Mouse (Mus musculus): ENCODE data around the gene Ogdhl. TPM values are rescaled to one million over a fixed set of nuclear protein-coding genes. Genes with fewer than 3 reads are reported as not detected.
A peak's percentile ranks its signal among the peaks of the same experiment; 100 is the strongest.
"Not testable (repeated sequence)": the region's sequence is repeated elsewhere in the genome, so short reads cannot be mapped to it uniquely, and the experiment has no call there.

Gene Ogdhl
- total RNA-seq (2021), result 10 to 100 TPM; 70.4 to 86.7 TPM
- long read RNA-seq, experiment 1, transcript Ogdhl-203 (24 exons, 3,723 nt), result major isoform, 10 of 20 reads
- long read RNA-seq, experiment 1, partial matches to known transcripts, result 6 of 20 reads
- long read RNA-seq, experiment 1, other reads (novel, unspliced or antisense), result 4 of 20 reads
- long read RNA-seq, experiment 2, partial matches to known transcripts, result 0 of 3 reads
- long read RNA-seq, experiment 2, other reads (novel, unspliced or antisense), result 2 of 3 reads

GRCm38 (mm10) chr14:32321732-32322685, at the start of gene Ogdhl:
Gene Ogdhl, plus strand, starts transcription at chr14:32322019.
- DNase-seq, result peak; percentile 55 to 67

DNA sequence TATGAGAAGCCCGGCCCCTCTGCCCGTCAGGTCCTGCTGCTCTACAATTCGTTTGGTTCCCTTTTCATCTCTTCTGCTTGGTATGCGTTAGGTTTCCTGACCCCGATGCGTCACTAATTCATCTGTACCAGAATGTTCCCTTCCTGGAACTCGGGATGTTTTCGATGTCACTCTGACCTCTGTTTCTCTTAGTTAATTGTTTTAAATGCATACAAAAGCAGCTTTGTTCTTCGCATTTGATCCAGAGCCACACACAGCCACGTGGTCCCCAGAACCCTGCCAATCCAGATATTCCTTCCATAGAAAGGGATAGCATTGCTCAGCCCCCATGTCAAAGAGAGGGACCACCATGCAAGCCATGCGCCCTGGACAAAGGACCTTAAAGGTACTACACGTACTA, 20.2 kb upstream of the Ogdhl start:
- no peak for DNase-seq

- DNase-seq, result no peak
Measured at GRCm38 (mm10) chr14:32302423-32302822, 19.4 kb upstream of the Ogdhl start.

DNA sequence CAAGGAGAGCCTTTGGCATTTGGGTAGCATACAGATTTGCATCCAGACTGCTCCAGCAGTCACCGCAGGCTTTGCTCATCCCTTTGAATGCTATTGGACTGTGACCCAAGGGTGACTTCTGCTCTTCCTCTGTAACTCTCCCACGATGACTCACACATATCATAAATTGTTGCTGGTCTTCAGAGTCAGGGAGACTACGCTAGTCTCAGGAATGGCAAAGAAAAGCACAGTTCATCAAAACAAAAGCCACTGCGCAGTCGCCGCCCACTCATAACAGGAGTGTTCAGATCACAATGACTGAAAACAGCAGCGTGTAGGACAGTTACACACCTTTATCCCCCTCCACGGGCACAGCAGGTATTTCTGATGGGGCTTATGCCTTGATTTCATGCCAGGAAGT, 16.9 kb upstream of the Ogdhl start:
- no peak for DNase-seq

DNA sequence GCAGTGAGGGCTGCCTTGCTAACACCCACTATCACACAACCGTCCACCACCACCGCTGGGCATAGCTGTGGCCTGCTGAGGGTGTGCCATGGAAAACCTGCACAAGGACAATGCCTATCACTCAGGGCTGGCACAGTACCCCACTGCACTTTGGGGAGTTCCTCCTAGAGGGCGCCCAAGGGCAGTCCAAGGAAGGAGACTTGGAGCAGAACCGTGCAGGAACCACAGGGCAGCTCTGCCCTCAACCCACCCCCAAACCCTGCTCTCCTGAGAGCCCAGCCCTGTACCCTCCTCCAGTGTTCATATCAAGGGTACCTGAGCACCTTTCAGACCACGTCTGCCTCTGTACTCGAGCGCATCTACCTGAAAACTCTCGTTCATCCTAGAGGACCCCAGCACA, 11.9 kb upstream of the Ogdhl start:
- DNase-seq, result peak; percentile 36 to 62

- no peak for DNase-seq
Measured at GRCm38 (mm10) chr14:32311381-32312035, 10.3 kb upstream of the Ogdhl start.

GRCm38 (mm10) chr14:32317822-32318221, 4.0 kb upstream of the Ogdhl start:
- no peak for DNase-seq

DNA sequence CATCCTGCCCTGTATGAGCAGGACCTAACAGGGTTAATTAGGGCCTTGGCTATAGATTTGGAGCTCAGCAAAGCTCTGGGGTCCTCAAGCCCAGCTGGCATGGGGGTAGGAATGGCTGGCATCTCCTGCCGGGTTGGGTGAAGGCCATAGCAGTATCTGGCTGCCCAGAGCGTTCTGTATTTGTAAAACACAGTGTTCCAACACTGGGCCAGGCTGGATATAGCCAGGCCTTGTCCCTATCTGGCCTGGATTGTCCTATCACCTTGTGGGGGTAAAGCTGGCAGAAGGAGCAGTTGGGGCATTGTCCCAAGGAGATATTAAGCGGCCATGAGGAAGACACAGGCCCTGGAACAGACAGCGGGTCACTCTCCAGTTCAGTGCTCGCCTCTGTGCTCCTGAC, 1.4 kb downstream of the Ogdhl start:
- DNase-seq, result peak; percentile 19 to 67

DNA sequence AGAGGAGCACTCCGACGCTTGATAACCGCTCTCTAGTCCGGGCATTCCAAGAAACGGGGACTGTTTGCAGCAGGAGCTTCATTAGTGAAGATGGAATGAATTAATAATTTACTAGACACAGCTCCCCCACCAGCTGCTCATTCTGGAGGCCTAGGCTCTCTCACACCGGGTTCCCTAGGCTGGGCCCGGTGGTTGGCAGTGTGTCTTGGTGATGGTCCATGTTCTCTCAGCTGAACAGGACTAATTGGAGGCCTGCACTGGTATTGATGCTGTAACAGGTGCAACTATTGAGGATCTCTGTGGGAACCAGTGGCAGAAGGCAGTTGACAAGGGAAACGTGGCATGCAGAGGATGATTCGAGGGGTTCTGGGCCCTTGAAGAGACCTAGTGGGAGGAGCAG, 5.5 kb downstream of the Ogdhl start:
- no peak for DNase-seq

- DNase-seq, result no peak
Measured at GRCm38 (mm10) chr14:32332515-32333445, 11.0 kb downstream of the Ogdhl start.

DNA sequence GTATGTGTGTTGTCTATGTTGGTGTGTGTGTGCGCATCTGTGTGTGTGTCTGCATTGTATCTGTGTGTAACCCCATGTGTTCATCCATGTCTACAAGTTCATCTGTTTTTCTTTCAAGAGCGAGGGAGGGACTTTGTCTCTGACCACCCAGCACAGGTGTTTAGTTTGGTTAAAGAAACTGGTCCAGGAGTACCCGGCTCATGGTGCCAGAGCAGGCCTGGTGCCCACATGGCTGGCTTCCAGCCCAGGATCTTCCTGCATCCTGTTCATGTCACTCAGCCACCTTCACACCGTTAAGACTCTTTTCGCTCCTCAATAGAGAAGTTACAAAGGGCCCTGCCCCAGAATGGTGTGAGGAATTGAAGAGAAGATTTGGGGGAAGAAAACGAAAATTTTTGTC, 14.2 kb downstream of the Ogdhl start:
- peak in 1 of 2 experiments; percentile 9 for DNase-seq

DNA sequence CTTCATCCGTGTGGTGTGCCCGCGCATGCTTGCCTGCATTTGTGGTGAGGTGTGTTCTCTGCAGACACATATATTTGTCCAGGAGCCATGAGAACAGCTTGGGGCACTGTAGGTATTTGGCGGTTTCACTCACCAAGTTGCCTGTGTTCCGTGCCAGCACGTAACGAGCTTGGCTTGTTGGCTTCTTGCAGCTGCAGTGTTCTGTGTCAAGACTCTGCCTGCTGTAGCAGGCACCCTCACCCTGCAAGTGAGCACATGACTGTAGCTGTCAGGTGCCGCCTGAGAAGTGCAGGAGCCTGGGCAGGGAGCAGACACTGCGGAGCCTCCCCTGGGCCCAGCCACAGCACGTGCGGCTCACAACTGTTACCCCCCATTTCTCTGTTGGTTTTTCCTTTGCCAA, 14.7 kb downstream of the Ogdhl start:
- peak; percentile 6 to 26 for DNase-seq

- DNase-seq, result no peak
Measured at GRCm38 (mm10) chr14:32341823-32342222, 20.0 kb downstream of the Ogdhl start.

- no peak for DNase-seq
Measured at GRCm38 (mm10) chr14:32344176-32344575, 22.4 kb downstream of the Ogdhl start.

- DNase-seq, result no peak
Measured at GRCm38 (mm10) chr14:32344694-32345093, 22.9 kb downstream of the Ogdhl start.

DNA sequence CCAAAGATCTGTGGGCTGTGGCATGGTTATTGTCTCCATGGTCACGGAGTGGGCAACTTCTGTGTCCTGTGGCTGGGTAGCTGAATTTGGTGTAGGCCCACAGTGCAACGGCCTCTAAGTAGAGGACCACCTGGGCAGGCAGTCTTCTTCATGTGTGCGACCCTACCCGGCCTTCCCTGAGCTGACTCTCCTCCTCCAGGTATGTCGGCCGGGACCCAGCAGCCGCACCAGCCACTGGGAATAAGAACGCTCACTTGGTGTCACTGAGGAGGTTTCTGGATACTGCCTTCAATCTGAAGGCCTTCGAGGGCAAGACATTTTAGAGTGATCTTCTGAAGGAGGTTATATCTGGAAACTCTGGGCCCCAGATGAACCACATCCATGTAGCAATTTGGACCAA, 25.5 kb downstream of the Ogdhl start:
- DNase-seq, result no peak

- DNase-seq, result not testable (repeated sequence)
Measured at GRCm38 (mm10) chr14:32351181-32351920, 29.5 kb downstream of the Ogdhl start.

GRCm38 (mm10) chr14:32364359-32364758, 42.5 kb downstream of the Ogdhl start:
- DNase-seq, result no peak

DNA sequence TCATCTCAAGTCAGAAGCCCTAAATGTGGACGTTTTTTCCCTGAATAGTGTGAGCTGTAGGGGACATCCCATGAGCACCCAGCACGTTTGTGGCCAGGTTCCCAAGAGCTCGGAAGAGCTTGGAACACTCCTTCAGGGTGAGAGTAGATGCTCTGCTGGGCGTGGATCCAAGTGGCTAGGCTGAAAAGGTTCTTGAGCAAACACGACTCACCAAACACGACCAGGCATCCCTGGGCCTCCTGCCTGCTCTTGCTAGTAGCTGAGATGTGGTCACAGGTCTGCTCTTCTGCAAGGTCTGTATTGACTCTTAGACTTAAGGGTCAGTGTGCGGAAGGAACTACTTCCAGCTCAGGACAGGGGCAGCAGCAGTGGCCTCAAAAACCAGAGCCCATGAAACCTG, 47.9 kb downstream of the Ogdhl start:
- no peak for DNase-seq

DNA sequence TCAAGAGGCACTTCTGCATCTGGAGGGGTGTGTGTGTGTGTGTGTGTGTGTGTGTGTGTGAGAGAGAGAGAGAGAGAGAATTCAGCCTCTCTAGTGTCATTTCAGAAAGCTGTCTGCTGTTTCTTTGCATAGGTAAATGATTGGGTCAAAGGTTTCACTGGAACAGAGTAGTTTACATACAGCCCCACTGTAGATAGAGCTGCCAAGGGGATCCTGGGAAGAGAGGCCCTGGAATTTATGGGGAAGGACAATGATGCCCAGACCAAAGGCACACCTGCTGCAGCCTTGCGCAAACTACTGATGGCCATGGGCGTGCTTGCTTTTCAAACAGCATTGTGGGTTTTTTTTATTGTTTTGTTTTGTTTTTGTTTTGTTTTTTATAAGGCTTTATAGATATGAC, 50.7 kb downstream of the Ogdhl start:
- DNase-seq, result no peak

All from heart, adult 18-20 months (tissue).